Mouse (Mus musculus): ENCODE results near the gene Hes7. TPM values are rescaled to one million over a fixed set of nuclear protein-coding genes. Genes with fewer than 3 reads are reported as not detected.

The Hes7 gene
- polyA plus RNA-seq, 1 experiment = 0.37 TPM

GRCm38 (mm10) chr11:69149728-69150127 lies 29.5 kb downstream of the Hes7 start:
- DNase-seq (ENCODE audit: low spot score) = no peak

GRCm38 (mm10) chr11:69150444-69150843 lies 30.2 kb downstream of the Hes7 start:
- no peak for DNase-seq (ENCODE audit: low spot score)

GRCm38 (mm10) chr11:69151004-69151403 lies 30.8 kb downstream of the Hes7 start:
- DNase-seq (ENCODE audit: low spot score) = no peak

GRCm38 (mm10) chr11:69153831-69154230 lies 33.6 kb downstream of the Hes7 start:
- no peak for DNase-seq (ENCODE audit: low spot score)

GRCm38 (mm10) chr11:69155351-69155750 lies 35.1 kb downstream of the Hes7 start:
- no peak for DNase-seq (ENCODE audit: low spot score)

GRCm38 (mm10) chr11:69156800-69157199 lies 36.6 kb downstream of the Hes7 start, which contains the start of gene Alox12b:
Gene Alox12b (plus strand): TSS chr11:69156989.
- no peak for DNase-seq (ENCODE audit: low spot score)

GRCm38 (mm10) chr11:69169313-69169712 lies 49.1 kb downstream of the Hes7 start:
- no peak for DNase-seq (ENCODE audit: low spot score)

GRCm38 (mm10) chr11:69171626-69172025 lies 51.4 kb downstream of the Hes7 start:
- no peak for DNase-seq (ENCODE audit: low spot score)

GRCm38 (mm10) chr11:69172606-69173005 lies 52.4 kb downstream of the Hes7 start:
- no peak for DNase-seq (ENCODE audit: low spot score)

Other genes with a start within 250 kb of the Hes7 start
- 68.6 and 78.7 TPM in 2 replicates for gene Ndel1, start 248.5 kb upstream of the Hes7 start, polyA plus RNA-seq (2012; rRNA removed)
- 0.01 TPM in 1 of 2 replicates, not detected in the other for gene Rnf222, start 231.9 kb upstream of the Hes7 start, polyA plus RNA-seq (2012; rRNA removed)
- gene Rpl26, start 218.8 kb upstream of the Hes7 start, polyA plus RNA-seq (2012; rRNA removed) = 3,701 and 3,960 TPM in 2 replicates
- gene Odf4, start 193.3 kb upstream of the Hes7 start, polyA plus RNA-seq (2012; rRNA removed) = not detected in 2 replicates
- gene Arhgef15, start 162.9 kb upstream of the Hes7 start, polyA plus RNA-seq (2012; rRNA removed) = 7.9 and 10.6 TPM in 2 replicates
- gene Slc25a35, start 152.3 kb upstream of the Hes7 start, polyA plus RNA-seq (2012; rRNA removed) = 27.3 and 32.4 TPM in 2 replicates
- gene Rangrf, start 145.2 kb upstream of the Hes7 start, polyA plus RNA-seq (2012; rRNA removed) = 31.8 and 39.0 TPM in 2 replicates
- gene Pfas, start 111.9 kb upstream of the Hes7 start, polyA plus RNA-seq (2012; rRNA removed) = 9.3 and 11.1 TPM in 2 replicates
- 26.3 and 29.0 TPM in 2 replicates for gene Ctc1, start 104.5 kb upstream of the Hes7 start, polyA plus RNA-seq (2012; rRNA removed)
- 3.6 and 4.1 TPM in 2 replicates for gene Aurkb, start 74.8 kb upstream of the Hes7 start, polyA plus RNA-seq (2012; rRNA removed)
- gene Borcs6, start 60.7 kb upstream of the Hes7 start, polyA plus RNA-seq (2012; rRNA removed) = 18.0 and 19.4 TPM in 2 replicates
- 17.9 and 25.8 TPM in 2 replicates for gene Tmem107, start 49.6 kb upstream of the Hes7 start, polyA plus RNA-seq (2012; rRNA removed)
- gene Vamp2, start 31.9 kb upstream of the Hes7 start, polyA plus RNA-seq (2012; rRNA removed) = 163 and 180 TPM in 2 replicates
- 26.8 and 28.5 TPM in 2 replicates for gene Per1, start 25.2 kb upstream of the Hes7 start, polyA plus RNA-seq (2012; rRNA removed)
- gene 9130213A22Rik, start 2.2 kb downstream of the Hes7 start, polyA plus RNA-seq (2012; rRNA removed) = 0.74 and 0.78 TPM in 2 replicates
- gene Aloxe3, start 5.5 kb downstream of the Hes7 start, polyA plus RNA-seq (2012; rRNA removed) = 4.2 and 5.4 TPM in 2 replicates
- gene Alox12b, start 36.6 kb downstream of the Hes7 start, polyA plus RNA-seq (2012; rRNA removed) = 0.03 TPM in 1 of 2 replicates, not detected in the other
- gene Alox8, start 77.4 kb downstream of the Hes7 start, polyA plus RNA-seq (2012; rRNA removed) = 0.14 and 0.60 TPM in 2 replicates
- 0.01 and 0.03 TPM in 2 replicates for gene Gucy2e, start 116.6 kb downstream of the Hes7 start, polyA plus RNA-seq (2012; rRNA removed)
- 9.2 and 10.8 TPM in 2 replicates for gene Cntrob, start 203.4 kb downstream of the Hes7 start, polyA plus RNA-seq (2012; rRNA removed)
- 56.2 and 60.4 TPM in 2 replicates for gene Trappc1, start 203.6 kb downstream of the Hes7 start, polyA plus RNA-seq (2012; rRNA removed)
- 1.6 TPM in 2 replicates for gene Kcnab3, start 205.9 kb downstream of the Hes7 start, polyA plus RNA-seq (2012; rRNA removed)
- gene Rnf227, start 220.1 kb downstream of the Hes7 start, polyA plus RNA-seq (2012; rRNA removed) = 3.0 and 4.2 TPM in 2 replicates
- 85.5 and 132 TPM in 2 replicates for gene Chd3, start 249.0 kb downstream of the Hes7 start, polyA plus RNA-seq (2012; rRNA removed)

All from urinary bladder, adult 2 months (tissue).